Mouse (Mus musculus) E14TG2a.4 (cell line): ENCODE data around the gene Tesc.

ENCODE experiments used
- CTCF ChIP-seq: conservative IDR thresholded peaks from 2 replicates; pipeline ENCODE4 v1.5.1; 2014; ENCODE audit warnings: low read length
- NANOG ChIP-seq: IDR thresholded peaks from 2 replicates; pipeline ENCODE4 v1.6.1; 2014; ENCODE audit warnings: borderline replicate concordance, low read length, mixed read lengths
- POU5F1 ChIP-seq: IDR thresholded peaks from 2 replicates; pipeline ENCODE4 v1.6.1; 2014; ENCODE audit warnings: low read length, borderline replicate concordance

GRCm38 (mm10) chr5:118036888-118037797 is 9.6 kb downstream of the Tesc start:
- TF ChIP-seq CTCF (no peak), POU5F1 (no peak), NANOG (no peak)
